Mouse (Mus musculus): ENCODE results near the gene Apc2. TPM values are rescaled to one million over a fixed set of nuclear protein-coding genes. Genes with fewer than 3 reads are reported as not detected.
A peak's percentile ranks its signal among the peaks of the same experiment; 100 is the strongest.
"Not testable (repeated sequence)": the region's sequence is repeated elsewhere in the genome, so short reads cannot be mapped to it uniquely, and the experiment has no call there.

Gene Apc2
- polyA plus RNA-seq (2015; fragmentation: Nextera tagmentation; extraction: Ambion mirVana): 1.5 TPM in 2 replicates

DNA sequence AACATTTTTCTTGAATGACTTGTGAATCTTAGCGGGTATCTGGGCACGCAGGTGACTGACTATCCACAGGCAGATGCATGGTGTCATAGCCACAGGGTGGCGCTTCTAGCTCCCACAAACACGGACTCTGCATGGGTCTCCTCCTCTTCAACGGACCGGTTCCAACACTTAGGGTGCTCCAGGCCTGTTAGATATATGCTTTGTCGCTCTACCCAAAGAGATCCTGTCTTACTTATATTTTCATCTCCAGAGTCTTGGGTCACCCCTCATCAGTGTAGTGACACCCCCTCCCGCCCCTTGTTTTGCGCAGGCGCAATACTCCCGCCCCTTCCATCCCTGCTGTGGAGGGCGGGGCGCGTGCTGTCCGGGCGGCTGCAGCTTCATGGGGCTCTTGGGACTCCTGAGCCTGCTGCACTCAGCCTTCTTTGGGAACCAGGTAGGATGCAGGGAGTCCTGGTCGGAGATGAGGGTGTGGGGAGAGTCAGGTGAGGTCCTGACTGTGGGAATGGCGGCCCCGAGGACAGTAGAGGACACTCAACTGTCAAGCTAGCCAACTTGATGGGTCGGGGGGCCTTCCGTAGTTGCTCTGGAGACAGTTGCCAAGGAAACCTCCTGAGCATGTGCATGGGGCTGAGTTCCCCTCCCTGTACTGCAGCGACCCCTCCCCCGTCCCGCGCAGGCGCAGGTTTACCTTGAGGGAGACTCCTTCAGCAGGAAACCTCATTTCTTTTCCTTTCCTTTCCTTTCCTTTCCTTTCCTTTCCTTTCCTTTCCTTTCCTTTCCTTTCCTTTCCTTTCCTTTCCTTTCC, at the start of gene Apc2:
Gene Apc2 (plus strand): TSS at position 360 of the 808 bp plus-strand sequence.
- H3K9ac ChIP-seq (ENCODE audit: low read length): peak within 1 kb of the TSS; percentile 74
- no peaks in the 10 kb centered on the region for H3K9me3 ChIP-seq (replicated peaks; ENCODE audit: control insufficient read depth, low read length)
- ATAC-seq (replicated peaks; ENCODE audit: extremely low read depth, insufficient read depth, low FRiP score): peak; percentile 39; the same call in 1 of the 2 replicates
- peaks cover 11% of the 10 kb centered on the region for H3K36me3 ChIP-seq (ENCODE audit: control insufficient read depth, insufficient read depth)
- peaks cover 18% of the 10 kb centered on the region for H3K4me1 ChIP-seq (ENCODE audit: control insufficient read depth, insufficient read depth, low read length)
- WGBS: 2% methylated on average over 26 of the region's 26 CpGs
- H3K4me2 ChIP-seq (ENCODE audit: low read depth, low read length): peak within 1 kb of the TSS; percentile 81
- H3K27ac ChIP-seq (ENCODE audit: low read length): no peak within 1 kb of the TSS
- H3K4me3 ChIP-seq (ENCODE audit: low read length): peak within 1 kb of the TSS; percentile 60
- H3K27me3 ChIP-seq (ENCODE audit: control insufficient read depth, insufficient read depth, low read length): peaks cover 37% of the 10 kb centered on the region

DNA sequence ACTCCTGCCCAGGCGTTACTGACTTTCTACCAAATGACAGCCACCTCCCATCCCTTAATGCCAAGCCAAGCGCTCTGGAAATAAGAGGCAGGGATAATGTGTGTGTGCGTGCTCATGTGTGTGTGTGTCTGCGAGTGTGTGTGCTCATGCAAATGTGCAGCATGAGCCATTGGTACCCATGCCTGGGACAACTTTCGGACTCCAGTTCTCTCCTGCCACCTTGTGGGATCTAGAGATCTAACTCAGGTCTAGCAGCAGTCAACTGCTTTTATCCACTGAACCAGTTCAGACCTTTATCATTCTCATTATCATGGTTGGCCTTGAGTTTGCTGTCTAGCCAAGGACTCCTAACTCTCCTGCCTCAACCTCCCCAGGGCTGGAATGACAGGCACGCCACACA, 47.9 kb upstream of the Apc2 start:
- Histone ChIP-seq H3K4me2 (ENCODE audit: low read depth, low read length) (no peak overlapping the region), H3K27ac (ENCODE audit: low read length) (no peak overlapping the region), H3K36me3 (ENCODE audit: control insufficient read depth, insufficient read depth) (peaks cover 19% of the 10 kb centered on the region), H3K9me3 (replicated peaks; ENCODE audit: control insufficient read depth, low read length) (no peaks in the 10 kb centered on the region), H3K4me1 (ENCODE audit: control insufficient read depth, insufficient read depth, low read length) (peaks cover 28% of the 10 kb centered on the region), H3K9ac (ENCODE audit: low read length) (no peak overlapping the region), H3K27me3 (ENCODE audit: control insufficient read depth, insufficient read depth, low read length) (no peaks in the 10 kb centered on the region), H3K4me3 (ENCODE audit: low read length) (no peak overlapping the region)
- WGBS: 44% methylated on average over 6 of the region's 6 CpGs
- no peak for ATAC-seq (replicated peaks; ENCODE audit: extremely low read depth, insufficient read depth, low FRiP score)

DNA sequence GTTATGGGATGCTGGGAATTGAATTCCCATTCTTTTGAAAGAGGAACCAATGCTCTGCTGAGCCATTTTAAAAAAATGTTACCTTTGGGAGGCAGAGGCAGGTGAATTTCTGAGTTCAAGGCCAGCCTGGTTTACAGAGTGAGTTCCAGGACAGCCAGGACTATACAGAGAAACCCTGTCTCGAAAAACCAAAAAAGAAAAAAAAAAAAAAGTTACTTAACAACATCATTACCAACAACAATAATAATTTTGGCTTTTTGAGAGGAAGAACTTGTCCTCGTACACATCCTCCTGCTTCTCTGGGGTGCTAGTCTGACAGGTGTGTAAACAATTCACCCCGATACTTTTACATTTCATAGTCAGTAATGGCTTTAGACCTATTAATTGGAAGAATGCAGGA, 47.3 kb upstream of the Apc2 start:
- 33% methylated on average over 3 of the region's 3 CpGs for WGBS
- H3K4me3 ChIP-seq (ENCODE audit: low read length): peak overlapping the region; percentile 75
- peak overlapping the region; percentile 92 for H3K4me2 ChIP-seq (ENCODE audit: low read depth, low read length)
- not testable (repeated sequence) for H3K27me3 ChIP-seq (ENCODE audit: control insufficient read depth, insufficient read depth, low read length); ATAC-seq (replicated peaks; ENCODE audit: extremely low read depth, insufficient read depth, low FRiP score); H3K9ac ChIP-seq (ENCODE audit: low read length); H3K9me3 ChIP-seq (replicated peaks; ENCODE audit: control insufficient read depth, low read length); H3K27ac ChIP-seq (ENCODE audit: low read length)
- peaks cover 25% of the 10 kb centered on the region for H3K4me1 ChIP-seq (ENCODE audit: control insufficient read depth, insufficient read depth, low read length)
- H3K36me3 ChIP-seq (ENCODE audit: control insufficient read depth, insufficient read depth): peaks cover 13% of the 10 kb centered on the region

GRCm38 (mm10) chr10:80248971-80249640, 46.7 kb upstream of the Apc2 start, which contains the start of gene Ndufs7:
Gene Ndufs7 (plus strand): TSS chr10:80249121.
- under 1% methylated on average over 53 of the region's 53 CpGs for WGBS
- peaks cover 11% of the 10 kb centered on the region for H3K36me3 ChIP-seq (ENCODE audit: control insufficient read depth, insufficient read depth)
- no peaks in the 10 kb centered on the region for H3K27me3 ChIP-seq (ENCODE audit: control insufficient read depth, insufficient read depth, low read length)
- H3K27ac ChIP-seq (ENCODE audit: low read length): peak within 1 kb of the TSS; percentile 96
- peak within 1 kb of the TSS; percentile 92 for H3K4me2 ChIP-seq (ENCODE audit: low read depth, low read length)
- no peaks in the 10 kb centered on the region for H3K9me3 ChIP-seq (replicated peaks; ENCODE audit: control insufficient read depth, low read length)
- peak within 1 kb of the TSS; percentile 90 for H3K9ac ChIP-seq (ENCODE audit: low read length)
- H3K4me3 ChIP-seq (ENCODE audit: low read length): peak within 1 kb of the TSS; percentile 75
- ATAC-seq (replicated peaks; ENCODE audit: extremely low read depth, insufficient read depth, low FRiP score): peak; percentile 89
- peaks cover 25% of the 10 kb centered on the region for H3K4me1 ChIP-seq (ENCODE audit: control insufficient read depth, insufficient read depth, low read length)

- H3K4me1 ChIP-seq (ENCODE audit: control insufficient read depth, insufficient read depth, low read length): peaks cover 25% of the 10 kb centered on the region
- no peaks in the 10 kb centered on the region for H3K27me3 ChIP-seq (ENCODE audit: control insufficient read depth, insufficient read depth, low read length)
- no peak for ATAC-seq (replicated peaks; ENCODE audit: extremely low read depth, insufficient read depth, low FRiP score)
- peak overlapping the region; percentile 90 for H3K9ac ChIP-seq (ENCODE audit: low read length)
- 22% methylated on average over 2 of the region's 2 CpGs for WGBS
- H3K27ac ChIP-seq (ENCODE audit: low read length): peak overlapping the region; percentile 96
- H3K4me2 ChIP-seq (ENCODE audit: low read depth, low read length): peak overlapping the region; percentile 92
- H3K4me3 ChIP-seq (ENCODE audit: low read length): peak overlapping the region; percentile 75
- no peaks in the 10 kb centered on the region for H3K9me3 ChIP-seq (replicated peaks; ENCODE audit: control insufficient read depth, low read length)
- peaks cover 14% of the 10 kb centered on the region for H3K36me3 ChIP-seq (ENCODE audit: control insufficient read depth, insufficient read depth)
These were observed 45.7 kb upstream of the Apc2 start for GRCm38 (mm10) chr10:80250059-80250458.

- no peaks in the 10 kb centered on the region for H3K27me3 ChIP-seq (ENCODE audit: control insufficient read depth, insufficient read depth, low read length)
- peaks cover 23% of the 10 kb centered on the region for H3K4me1 ChIP-seq (ENCODE audit: control insufficient read depth, insufficient read depth, low read length)
- peak overlapping the region; percentile 90 for H3K9ac ChIP-seq (ENCODE audit: low read length)
- peak overlapping the region; percentile 92 for H3K4me2 ChIP-seq (ENCODE audit: low read depth, low read length)
- H3K27ac ChIP-seq (ENCODE audit: low read length): no peak overlapping the region; the same call in 1 of the 2 replicates
- peaks cover 19% of the 10 kb centered on the region for H3K36me3 ChIP-seq (ENCODE audit: control insufficient read depth, insufficient read depth)
- H3K9me3 ChIP-seq (replicated peaks; ENCODE audit: control insufficient read depth, low read length): no peaks in the 10 kb centered on the region
- 77% methylated on average over 4 of the region's 4 CpGs for WGBS
- ATAC-seq (replicated peaks; ENCODE audit: extremely low read depth, insufficient read depth, low FRiP score): no peak
- H3K4me3 ChIP-seq (ENCODE audit: low read length): peak overlapping the region; percentile 75
These were observed 45.2 kb upstream of the Apc2 start for GRCm38 (mm10) chr10:80250573-80250972.

DNA sequence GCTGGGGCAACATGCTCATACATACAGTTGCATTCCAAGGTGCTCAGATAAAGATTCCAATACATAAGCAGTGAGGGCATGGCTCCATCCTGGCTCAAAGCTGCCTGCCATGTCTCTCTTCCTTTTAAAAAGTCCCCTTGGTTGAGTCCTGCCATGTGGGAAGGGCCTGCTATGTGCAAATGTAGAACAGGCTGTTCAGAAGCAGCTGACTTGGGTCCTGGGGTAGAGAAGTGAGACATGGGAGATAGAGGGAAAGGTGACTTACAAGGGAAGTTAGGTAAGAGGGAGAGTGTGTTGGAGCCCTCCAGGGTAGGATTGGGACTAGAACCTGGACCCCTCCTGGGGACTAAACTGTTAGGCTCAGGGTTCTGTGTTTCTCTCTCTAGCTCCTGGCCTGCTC, 43.8 kb upstream of the Apc2 start:
- Histone ChIP-seq H3K4me1 (ENCODE audit: control insufficient read depth, insufficient read depth, low read length) (peaks cover 27% of the 10 kb centered on the region), H3K9me3 (replicated peaks; ENCODE audit: control insufficient read depth, low read length) (no peaks in the 10 kb centered on the region), H3K36me3 (ENCODE audit: control insufficient read depth, insufficient read depth) (peaks cover 32% of the 10 kb centered on the region), H3K9ac (ENCODE audit: low read length) (no peak overlapping the region; the same call in 1 of the 2 replicates), H3K27me3 (ENCODE audit: control insufficient read depth, insufficient read depth, low read length) (no peaks in the 10 kb centered on the region), H3K4me2 (ENCODE audit: low read depth, low read length) (no peak overlapping the region), H3K27ac (ENCODE audit: low read length) (no peak overlapping the region), H3K4me3 (ENCODE audit: low read length) (no peak overlapping the region)
- ATAC-seq (replicated peaks; ENCODE audit: extremely low read depth, insufficient read depth, low FRiP score): no peak

DNA sequence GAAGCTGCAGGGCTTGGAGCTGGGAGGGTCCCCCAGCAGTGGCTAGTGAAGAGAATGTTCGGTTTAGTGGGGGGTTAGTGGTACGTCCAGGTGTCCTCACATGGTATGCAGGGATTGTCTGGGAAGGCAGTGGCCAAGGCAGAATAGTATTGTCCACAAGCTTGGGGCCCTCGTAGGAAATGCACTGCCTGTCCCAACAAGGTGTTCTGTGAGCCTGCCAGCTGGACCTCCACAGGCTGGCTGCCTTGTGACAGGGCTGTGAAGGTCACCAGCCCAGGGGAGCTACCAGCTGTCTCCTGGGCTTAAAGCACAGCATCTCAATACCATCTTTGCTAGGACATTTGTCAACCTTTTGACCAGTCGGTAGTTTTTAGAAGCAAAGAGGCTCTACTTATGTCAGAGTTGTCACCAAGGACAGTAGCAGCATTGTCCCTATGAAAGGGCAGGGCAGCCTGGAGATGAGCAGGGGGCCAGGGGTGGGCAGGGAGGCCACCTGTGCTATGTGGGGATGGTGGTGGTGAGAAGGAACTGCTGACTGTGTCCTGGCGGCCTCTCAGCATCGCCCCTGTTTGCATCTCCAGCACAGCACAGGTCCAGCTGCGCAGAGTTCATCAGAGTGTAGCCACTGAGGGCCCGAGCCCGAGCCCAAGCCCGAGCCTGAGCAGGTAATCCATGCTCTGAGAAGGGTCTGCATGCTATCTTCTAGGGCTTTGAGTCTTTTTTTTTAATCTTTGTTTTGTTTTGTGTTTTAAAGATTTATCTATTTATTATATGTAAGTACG, 43.1 kb upstream of the Apc2 start:
- no peak overlapping the region; the same call in 1 of the 2 replicates for H3K9ac ChIP-seq (ENCODE audit: low read length)
- H3K4me1 ChIP-seq (ENCODE audit: control insufficient read depth, insufficient read depth, low read length): peaks cover 27% of the 10 kb centered on the region
- no peaks in the 10 kb centered on the region for H3K27me3 ChIP-seq (ENCODE audit: control insufficient read depth, insufficient read depth, low read length)
- no peaks in the 10 kb centered on the region for H3K9me3 ChIP-seq (replicated peaks; ENCODE audit: control insufficient read depth, low read length)
- no peak overlapping the region for H3K4me3 ChIP-seq (ENCODE audit: low read length)
- ATAC-seq (replicated peaks; ENCODE audit: extremely low read depth, insufficient read depth, low FRiP score): no peak
- 85% methylated on average over 11 of the region's 11 CpGs for WGBS
- H3K36me3 ChIP-seq (ENCODE audit: control insufficient read depth, insufficient read depth): peaks cover 37% of the 10 kb centered on the region
- no peak overlapping the region for H3K4me2 ChIP-seq (ENCODE audit: low read depth, low read length)
- H3K27ac ChIP-seq (ENCODE audit: low read length): no peak overlapping the region
